In the genomic region with DNA sequence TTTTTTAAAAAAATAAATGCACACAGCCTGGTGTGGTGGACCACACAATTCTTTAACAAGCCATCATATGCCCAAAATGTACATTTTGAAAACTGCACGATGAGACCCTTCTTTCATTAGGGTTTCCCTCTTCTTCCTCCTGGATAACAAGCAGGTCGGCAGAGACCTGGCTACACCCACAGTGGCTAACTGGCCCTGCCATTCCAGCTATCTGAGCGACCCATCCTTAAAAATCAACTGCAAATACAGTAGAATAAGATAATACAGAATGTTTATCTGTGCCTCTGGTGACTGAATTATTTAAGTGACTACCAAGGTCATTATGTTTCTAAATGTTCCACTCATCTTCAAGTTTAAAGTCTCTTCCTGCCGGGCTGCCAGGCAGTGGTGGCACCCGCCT, we compare ENCODE assay signal across 8 mouse cellular contexts. TPM values are rescaled to one million over a fixed set of nuclear protein-coding genes. Genes with fewer than 3 reads are reported as not detected.
DNase-seq lines count a peak whose midpoint lies in the region; ATAC-seq and TF ChIP-seq lines count a peak whose summit lies in the region.

No protein-coding gene starts in this region.

- H3K4me2 ChIP-seq in heart, embryonic 13.5 days: peak overlapping the region; percentile 87
- H3K4me2 ChIP-seq in hindbrain, embryonic 14.5 days (replicated peaks): peak overlapping the region; percentile 66

- H3K27ac ChIP-seq in heart, embryonic 13.5 days (replicated peaks): peak overlapping the region; percentile 93
- H3K27ac ChIP-seq in hindbrain, embryonic 14.5 days: no peak overlapping the region
- H3K27ac ChIP-seq in midbrain, embryonic 10.5 days (replicated peaks): peak overlapping the region; percentile 99

- ATAC-seq in heart, embryonic 13.5 days (ENCODE audit: extremely low read depth, insufficient number of reproducible peaks, low FRiP score, low TSS enrichment): no peak
- no peak for ATAC-seq in G1E (ENCODE audit: extremely low read depth, insufficient number of reproducible peaks, low FRiP score, poor library complexity, severe bottlenecking)
- ATAC-seq in hindbrain, embryonic 14.5 days (ENCODE audit: low FRiP score): no peak

- 0 out of 2 replicates have a peak, but pooled peaks cover 1% of the 10 kb centered on the region for H3K27me3 ChIP-seq in heart, embryonic 13.5 days (replicated peaks)
- no peaks in the 10 kb centered on the region for H3K27me3 ChIP-seq in G1E (ENCODE audit: insufficient read depth, low read length)
- H3K27me3 ChIP-seq in hindbrain, embryonic 14.5 days (ENCODE audit: control insufficient read depth, insufficient read depth, low read length): no peaks in the 10 kb centered on the region
- peaks cover 18% of the 10 kb centered on the region for H3K27me3 ChIP-seq in midbrain, embryonic 10.5 days (ENCODE audit: low read depth, poor library complexity, severe bottlenecking)

- TF ChIP-seq CTCF in G1E (IDR thresholded peaks at IDR 0.05; ENCODE audit: low read depth, low read length): no peak

- no peaks in the 10 kb centered on the region for H3K9me3 ChIP-seq in heart, embryonic 13.5 days
- H3K9me3 ChIP-seq in G1E (replicated peaks): no peaks in the 10 kb centered on the region
- no peaks in the 10 kb centered on the region for H3K9me3 ChIP-seq in hindbrain, embryonic 14.5 days (ENCODE audit: control insufficient read depth, low read length)
- no peaks in the 10 kb centered on the region for H3K9me3 ChIP-seq in midbrain, embryonic 10.5 days (replicated peaks)

- no peak for DNase-seq in heart, adult 18-20 months
- no peak for DNase-seq in G1E (ENCODE audit: low spot score)
- no peak for DNase-seq in hindbrain, embryonic 14.5 days (ENCODE audit: low spot score)
- no peak for DNase-seq in midbrain, embryonic 10.5 days (ENCODE audit: low spot score)
- DNase-seq in T-cell, adult 2 months (ENCODE audit: low spot score): no peak
- DNase-seq in urinary bladder, adult 18-20 months (ENCODE audit: low spot score in 2 of 2): no peak
- DNase-seq in right cerebral cortex, adult 18-20 months: no peak

- H3K4me3 ChIP-seq in heart, embryonic 13.5 days: peak overlapping the region; percentile 91
- H3K4me3 ChIP-seq in G1E (ENCODE audit: low read depth, low read length): peak overlapping the region; percentile 99
- peak overlapping the region; percentile 86 for H3K4me3 ChIP-seq in hindbrain, embryonic 14.5 days (replicated peaks; ENCODE audit: low read length)
- peak overlapping the region; percentile 87 for H3K4me3 ChIP-seq in midbrain, embryonic 10.5 days

- peaks cover 47% of the 10 kb centered on the region for H3K4me1 ChIP-seq in heart, embryonic 13.5 days
- H3K4me1 ChIP-seq in G1E (ENCODE audit: insufficient read depth, low read depth, low read length): peaks cover 68% of the 10 kb centered on the region
- peaks cover 19% of the 10 kb centered on the region for H3K4me1 ChIP-seq in hindbrain, embryonic 14.5 days (replicated peaks; ENCODE audit: control insufficient read depth, insufficient read depth, low read length)
- peaks cover 51% of the 10 kb centered on the region for H3K4me1 ChIP-seq in midbrain, embryonic 10.5 days

- H3K9ac ChIP-seq in heart, embryonic 13.5 days: peak overlapping the region; percentile 93
- H3K9ac ChIP-seq in hindbrain, embryonic 14.5 days: 0 out of 2 replicates have a peak overlapping the region, but pooled peaks have one; percentile 5

- no peaks in the 10 kb centered on the region for H3K36me3 ChIP-seq in heart, embryonic 13.5 days
- H3K36me3 ChIP-seq in G1E (replicated peaks): peaks cover 41% of the 10 kb centered on the region
- no peaks in the 10 kb centered on the region for H3K36me3 ChIP-seq in hindbrain, embryonic 14.5 days (replicated peaks; ENCODE audit: control insufficient read depth, insufficient read depth)
- H3K36me3 ChIP-seq in midbrain, embryonic 10.5 days: peaks cover 32% of the 10 kb centered on the region

- 44% methylated on average over 5 of the region's 5 CpGs for WGBS in heart, embryonic 13.5 days
- 51% methylated on average over 5 of the region's 5 CpGs for WGBS in hindbrain, embryonic 14.5 days
- 61% methylated on average over 5 of the region's 5 CpGs for WGBS in midbrain, embryonic 10.5 days

RNA-seq across cellular contexts. Expression of gene Uck2, which starts 2.4 kb away (rescaled TPM):
- 46.8 and 50.9 TPM in 2 replicates for polyA plus RNA-seq in heart, embryonic 13.5 days (2015; fragmentation: Nextera tagmentation; extraction: Ambion mirVana)
- 10 to 100 TPM; 41.8 to 43.8 TPM for total RNA-seq in heart, adult 18-20 months (2021)
- total RNA-seq in G1E (2014; fragmentation: Nextera tagmentation) (465 and 522 TPM in 2 replicates), G1E (2017) (182 and 249 TPM in 2 replicates)
- 555 and 575 TPM in 2 replicates for polyA plus RNA-seq in G1E (2012)
- 48.8 and 49.6 TPM in 2 replicates for polyA plus RNA-seq in hindbrain, embryonic 14.5 days (2014; fragmentation: Nextera tagmentation; extraction: Ambion mirVana)
- 101 and 109 TPM in 2 replicates for polyA plus RNA-seq in midbrain, embryonic 10.5 days (2016; fragmentation: Nextera tagmentation; extraction: Ambion mirVana)

RNA-seq across cellular contexts. Expression of gene Tmco1, which starts 25.4 kb away (rescaled TPM):
- polyA plus RNA-seq in heart, embryonic 13.5 days (2015; fragmentation: Nextera tagmentation; extraction: Ambion mirVana): 69.9 and 81.9 TPM in 2 replicates
- total RNA-seq in heart, adult 18-20 months (2021): 10 to 100 TPM; 83.6 to 99.6 TPM
- total RNA-seq in G1E (2014; fragmentation: Nextera tagmentation): 66.0 and 68.2 TPM in 2 replicates
- 104 and 121 TPM in 2 replicates for total RNA-seq in G1E (2017)
- polyA plus RNA-seq in G1E (2012): 10.8 and 12.8 TPM in 2 replicates
- 67.8 and 72.0 TPM in 2 replicates for polyA plus RNA-seq in hindbrain, embryonic 14.5 days (2014; fragmentation: Nextera tagmentation; extraction: Ambion mirVana)
- 85.4 and 87.1 TPM in 2 replicates for polyA plus RNA-seq in midbrain, embryonic 10.5 days (2016; fragmentation: Nextera tagmentation; extraction: Ambion mirVana)
